Mouse (Mus musculus) lung, postnatal 0 days (tissue): ENCODE measurements around the gene Banp. TPM values are rescaled to one million over a fixed set of nuclear protein-coding genes. Genes with fewer than 3 reads are reported as not detected.
A peak's percentile ranks its signal among the peaks of the same experiment; 100 is the strongest.

Source experiments
- ATAC-seq: fragments of 200-750 bp; cut with Nextera tagmentation; 2 replicates; pipeline ENCODE4 v1.8.0; 2017; ENCODE audit warnings: moderate library complexity
- DNase-seq: peaks from one replicate; pipeline ENCODE4 v3.0.0-alpha.2; 2016; ENCODE audit warnings: low spot score
- H3K27ac ChIP-seq: fragments of 300-500 bp; sonication (generic); 2 replicates; pipeline ENCODE4 v1.5.1; 2014; ENCODE audit warnings: antibody characterized with exemption, mild to moderate bottlenecking, low read length, mixed read lengths
- H3K27me3 ChIP-seq: fragments of 300-500 bp; sonication (generic); replicated peaks from 2 replicates; pipeline ENCODE4 v1.6.1; 2014; ENCODE audit warnings: low read length, mixed read lengths; ENCODE audit not compliant: insufficient read depth
- H3K36me3 ChIP-seq: fragments of 300-500 bp; sonication (generic); 2 replicates; pipeline ENCODE4 v1.6.1; 2014; ENCODE audit warnings: low read length, mixed read lengths; ENCODE audit not compliant: insufficient read depth
- H3K4me1 ChIP-seq: fragments of 300-500 bp; sonication (generic); 2 replicates; pipeline ENCODE4 v1.6.1; 2014; ENCODE audit warnings: antibody characterized with exemption, low read depth, low read length, mixed read lengths; ENCODE audit not compliant: insufficient read depth
- H3K4me2 ChIP-seq: fragments of 300-500 bp; sonication (generic); replicated peaks from 2 replicates; pipeline ENCODE4 v1.6.1; 2014; ENCODE audit warnings: low read depth, mild to moderate bottlenecking, low read length, moderate library complexity, mixed read lengths
- H3K4me3 ChIP-seq: fragments of 300-500 bp; sonication (generic); 2 replicates; pipeline ENCODE4 v1.5.1; 2014; ENCODE audit warnings: low read depth, low read length
- H3K9ac ChIP-seq: fragments of 300-500 bp; sonication (generic); replicated peaks from 2 replicates; pipeline ENCODE4 v1.6.1; 2014; ENCODE audit warnings: low read depth, mild to moderate bottlenecking
- H3K9me3 ChIP-seq: fragments of 300-500 bp; sonication (generic); 2 replicates; pipeline ENCODE4 v1.6.1; 2016; ENCODE audit warnings: low read length, mixed read lengths
- CTCF ChIP-seq: IDR thresholded peaks from 2 replicates; pipeline ENCODE4 v1.5.1; 2016; ENCODE audit warnings: antibody characterized with exemption, mild to moderate bottlenecking
- EP300 ChIP-seq: IDR thresholded peaks from 2 replicates; pipeline ENCODE4 v1.6.1; 2016; ENCODE audit warnings: antibody characterized with exemption, mild to moderate bottlenecking, control low read depth
- WGBS: fragments of 180-500 bp; shearing (Covaris S2); extraction: QIAGEN DNeasy Blood & Tissue Kit; methylation state at CpG from one replicate; pipeline ENCODE4 v1.1.7; 2014; 5-methylcytosine and 5-hydroxymethylcytosine counted together
- polyA plus RNA-seq: library from polyadenylated mRNA; unstranded; fragments of >200 nt; fragmentation: Nextera tagmentation; extraction: Ambion mirVana; gene quantifications from 2 replicates; pipeline ENCODE4 v1.2.1, GENCODE M21; 2015

The Banp gene
- 17.1 and 30.7 TPM in 2 replicates for polyA plus RNA-seq

GRCm38 (mm10) chr8:121949222-121949800, at the start of gene Banp:
TSS of gene Banp (plus strand) at chr8:121949750.
- peak within 1 kb of the TSS; percentile 98 for H3K27ac ChIP-seq
- no peak for TF ChIP-seq EP300
- TF ChIP-seq CTCF: no peak
- no peak for ATAC-seq
- no peaks in the 10 kb centered on the region for H3K9me3 ChIP-seq
- 52% methylated on average over 6 of the region's 6 CpGs for WGBS
- H3K4me2 ChIP-seq: peak within 1 kb of the TSS; percentile 72
- H3K27me3 ChIP-seq: no peaks in the 10 kb centered on the region
- no peaks in the 10 kb centered on the region for H3K36me3 ChIP-seq
- H3K4me1 ChIP-seq: peaks cover 14% of the 10 kb centered on the region; the same call in 1 of the 2 replicates
- no peak for DNase-seq
- H3K9ac ChIP-seq: peak within 1 kb of the TSS; percentile 96
- peak within 1 kb of the TSS; percentile 93 for H3K4me3 ChIP-seq

- peaks cover 13% of the 10 kb centered on the region for H3K4me1 ChIP-seq
Observed at GRCm38 (mm10) chr8:121901498-121902236, 47.9 kb upstream of the Banp start.

GRCm38 (mm10) chr8:121903977-121904376, 45.6 kb upstream of the Banp start:
- 66% methylated on average over 6 of the region's 6 CpGs for WGBS
- no peak for DNase-seq
- no peak overlapping the region for H3K4me2 ChIP-seq
- H3K27me3 ChIP-seq: no peaks in the 10 kb centered on the region
- H3K9me3 ChIP-seq: no peaks in the 10 kb centered on the region
- ATAC-seq: no peak
- no peak overlapping the region for H3K27ac ChIP-seq
- no peak overlapping the region for H3K4me3 ChIP-seq
- H3K9ac ChIP-seq: no peak overlapping the region
- peaks cover 19% of the 10 kb centered on the region for H3K4me1 ChIP-seq
- H3K36me3 ChIP-seq: no peaks in the 10 kb centered on the region
- TF ChIP-seq CTCF: peak; percentile 27; the same call in 1 of the 2 replicates
- no peak for TF ChIP-seq EP300

More at GRCm38 (mm10) chr8:121901498-121902236, 47.9 kb upstream of the Banp start:
- ATAC-seq (no peak), DNase-seq (peak; percentile 22)
- Histone ChIP-seq H3K4me3 (no peak overlapping the region), H3K27me3 (no peaks in the 10 kb centered on the region), H3K9me3 (no peaks in the 10 kb centered on the region), H3K36me3 (no peaks in the 10 kb centered on the region), H3K4me2 (no peak overlapping the region), H3K27ac (no peak overlapping the region), H3K9ac (no peak overlapping the region)
- no peak for TF ChIP-seq CTCF
- no peak for TF ChIP-seq EP300
- WGBS: 47% methylated on average over 8 of the region's 8 CpGs

- no peak for TF ChIP-seq CTCF
- no peak for TF ChIP-seq EP300
- H3K4me3 ChIP-seq: no peak overlapping the region
- peak overlapping the region; percentile 98; the same call in 1 of the 2 replicates for H3K4me2 ChIP-seq
- peaks cover 19% of the 10 kb centered on the region for H3K4me1 ChIP-seq
- H3K36me3 ChIP-seq: no peaks in the 10 kb centered on the region
- WGBS: 64% methylated on average over 9 of the region's 9 CpGs
- H3K27me3 ChIP-seq: no peaks in the 10 kb centered on the region
- no peak overlapping the region for H3K27ac ChIP-seq
- ATAC-seq: no peak
- H3K9me3 ChIP-seq: no peaks in the 10 kb centered on the region
- peak; percentile 37 for DNase-seq
- H3K9ac ChIP-seq: no peak overlapping the region
Observed at GRCm38 (mm10) chr8:121904999-121905398, 44.6 kb upstream of the Banp start.

- peak overlapping the region; percentile 98; the same call in 1 of the 2 replicates for H3K4me2 ChIP-seq
- no peak overlapping the region for H3K27ac ChIP-seq
- H3K4me3 ChIP-seq: no peak overlapping the region; the same call in 1 of the 2 replicates
- DNase-seq (no peak), ATAC-seq (no peak)
- TF ChIP-seq CTCF (no peak), EP300 (no peak)
- WGBS: 38% methylated on average over 1 of the region's 1 CpGs
- H3K36me3 ChIP-seq: no peaks in the 10 kb centered on the region
- H3K9me3 ChIP-seq: no peaks in the 10 kb centered on the region
- no peak overlapping the region for H3K9ac ChIP-seq
- no peaks in the 10 kb centered on the region for H3K27me3 ChIP-seq
- peaks cover 19% of the 10 kb centered on the region for H3K4me1 ChIP-seq
Observed at GRCm38 (mm10) chr8:121905420-121905819, 44.1 kb upstream of the Banp start.

- Histone ChIP-seq H3K9ac (no peak overlapping the region), H3K4me2 (peak overlapping the region; percentile 98), H3K27me3 (no peaks in the 10 kb centered on the region), H3K9me3 (no peaks in the 10 kb centered on the region), H3K4me1 (peaks cover 19% of the 10 kb centered on the region), H3K36me3 (no peaks in the 10 kb centered on the region), H3K4me3 (peak overlapping the region; percentile 67; the same call in 1 of the 2 replicates), H3K27ac (no peak overlapping the region)
- WGBS: 8% methylated on average over 5 of the region's 5 CpGs
- DNase-seq: no peak
- TF ChIP-seq EP300: no peak
- no peak for TF ChIP-seq CTCF
- ATAC-seq: no peak
Observed at GRCm38 (mm10) chr8:121905864-121906263, 43.7 kb upstream of the Banp start.
